Mouse (Mus musculus) lung, embryonic 14.5 days (tissue): ENCODE data around the gene Ydjc. TPM values are rescaled to one million over a fixed set of nuclear protein-coding genes. Genes with fewer than 3 reads are reported as not detected.

ENCODE experiments used
- ATAC-seq: fragments of 200-750 bp; cut with Nextera tagmentation; 2 replicates; pipeline ENCODE4 v1.8.0; 2017; ENCODE audit warnings: mild to moderate bottlenecking, moderate TSS enrichment, moderate library complexity; ENCODE audit not compliant: insufficient read depth
- DNase-seq: peaks from one replicate; pipeline ENCODE4 v3.0.0-alpha.2; 2015
- H3K27ac ChIP-seq: fragments of 300-500 bp; sonication (generic); 2 replicates; pipeline ENCODE4 v1.5.1; 2014; ENCODE audit warnings: low read depth, mild to moderate bottlenecking, moderate library complexity
- H3K27me3 ChIP-seq: fragments of 300-500 bp; sonication (generic); 2 replicates; pipeline ENCODE4 v1.6.1; 2014; ENCODE audit warnings: low read length, control low read depth; ENCODE audit not compliant: insufficient read depth
- H3K36me3 ChIP-seq: fragments of 300-500 bp; sonication (generic); 2 replicates; pipeline ENCODE4 v1.6.1; 2014; ENCODE audit warnings: control low read depth; ENCODE audit not compliant: insufficient read depth
- H3K4me1 ChIP-seq: fragments of 300-500 bp; sonication (generic); 2 replicates; pipeline ENCODE4 v1.6.1; 2014; ENCODE audit warnings: antibody characterized with exemption, control low read depth; ENCODE audit not compliant: insufficient read depth
- H3K4me2 ChIP-seq: fragments of 300-500 bp; sonication (generic); 2 replicates; pipeline ENCODE4 v1.6.1; 2014; ENCODE audit warnings: mild to moderate bottlenecking
- H3K4me3 ChIP-seq: fragments of 300-500 bp; sonication (generic); 2 replicates; pipeline ENCODE4 v1.5.1; 2014; ENCODE audit warnings: low read depth, low read length
- H3K9ac ChIP-seq: fragments of 300-500 bp; sonication (generic); 2 replicates; pipeline ENCODE4 v1.6.1; 2014
- H3K9me3 ChIP-seq: fragments of 300-500 bp; sonication (generic); 2 replicates; pipeline ENCODE4 v1.6.1; 2016; ENCODE audit warnings: low read depth, low read length, control low read depth
- CTCF ChIP-seq: IDR thresholded peaks from 2 replicates; pipeline ENCODE4 v1.5.1; 2016; ENCODE audit warnings: antibody characterized with exemption, low read depth
- WGBS: fragments of 180-500 bp; shearing (Covaris S2); extraction: QIAGEN DNeasy Blood & Tissue Kit; methylation state at CpG from one replicate; pipeline ENCODE4 v1.1.7; 2014; 5-methylcytosine and 5-hydroxymethylcytosine counted together
- polyA plus RNA-seq: library from polyadenylated mRNA; unstranded; fragments of >200 nt; fragmentation: Nextera tagmentation; extraction: Ambion mirVana; gene quantifications from 2 replicates; pipeline ENCODE4 v1.2.1, GENCODE M21; 2014

Gene Ydjc
- polyA plus RNA-seq, 1 experiment from 2014 or later: 10.1 TPM

- H3K4me1 ChIP-seq: no peaks in the 10 kb centered on the region
- TF ChIP-seq CTCF: no peak
- H3K36me3 ChIP-seq: peaks cover 38% of the 10 kb centered on the region
- H3K4me2 ChIP-seq: no peak overlapping the region
- no peaks in the 10 kb centered on the region for H3K27me3 ChIP-seq
- no peak overlapping the region for H3K4me3 ChIP-seq
- H3K9ac ChIP-seq: no peak overlapping the region
- ATAC-seq: no peak
- no peak overlapping the region for H3K27ac ChIP-seq
- no peak for DNase-seq
- no peaks in the 10 kb centered on the region for H3K9me3 ChIP-seq
Measured at GRCm38 (mm10) chr16:17167179-17167578, 22.8 kb downstream of the Ydjc start.

- H3K36me3 ChIP-seq: peaks cover 44% of the 10 kb centered on the region
Measured at GRCm38 (mm10) chr16:17168049-17168448, 23.6 kb downstream of the Ydjc start.

GRCm38 (mm10) chr16:17175765-17176164 is 31.3 kb downstream of the Ydjc start:
- H3K36me3 ChIP-seq: peaks cover 41% of the 10 kb centered on the region

More at GRCm38 (mm10) chr16:17168049-17168448, 23.6 kb downstream of the Ydjc start:
- Histone ChIP-seq H3K4me2 (no peak overlapping the region), H3K27ac (no peak overlapping the region), H3K9ac (no peak overlapping the region), H3K27me3 (no peaks in the 10 kb centered on the region), H3K9me3 (no peaks in the 10 kb centered on the region), H3K4me3 (no peak overlapping the region), H3K4me1 (no peaks in the 10 kb centered on the region)
- ATAC-seq (no peak), DNase-seq (peak; percentile 34)
- 60% methylated on average over 5 of the region's 5 CpGs for WGBS
- no peak for TF ChIP-seq CTCF

GRCm38 (mm10) chr16:17177623-17178170 is 33.3 kb downstream of the Ydjc start:
- H3K4me3 ChIP-seq: no peak overlapping the region
- no peak overlapping the region for H3K4me2 ChIP-seq
- H3K9ac ChIP-seq: no peak overlapping the region
- no peaks in the 10 kb centered on the region for H3K27me3 ChIP-seq
- no peak for TF ChIP-seq CTCF
- peaks cover 32% of the 10 kb centered on the region for H3K36me3 ChIP-seq
- H3K4me1 ChIP-seq: no peaks in the 10 kb centered on the region
- no peak for DNase-seq
- no peak overlapping the region for H3K27ac ChIP-seq
- WGBS: 100% methylated on average over 1 of the region's 1 CpGs
- no peak for ATAC-seq
- no peaks in the 10 kb centered on the region for H3K9me3 ChIP-seq

More at GRCm38 (mm10) chr16:17175765-17176164, 31.3 kb downstream of the Ydjc start:
- no peaks in the 10 kb centered on the region for H3K27me3 ChIP-seq
- H3K9ac ChIP-seq: no peak overlapping the region
- H3K4me2 ChIP-seq: no peak overlapping the region
- H3K4me3 ChIP-seq: no peak overlapping the region
- no peak for ATAC-seq
- H3K27ac ChIP-seq: no peak overlapping the region
- no peaks in the 10 kb centered on the region for H3K4me1 ChIP-seq
- 77% methylated on average over 2 of the region's 2 CpGs for WGBS
- H3K9me3 ChIP-seq: no peaks in the 10 kb centered on the region
- no peak for TF ChIP-seq CTCF
- DNase-seq: no peak

- H3K36me3 ChIP-seq: peaks cover 18% of the 10 kb centered on the region
- TF ChIP-seq CTCF: no peak
- no peak overlapping the region for H3K4me2 ChIP-seq
- no peaks in the 10 kb centered on the region for H3K9me3 ChIP-seq
- H3K4me1 ChIP-seq: no peaks in the 10 kb centered on the region
- H3K4me3 ChIP-seq: no peak overlapping the region
- DNase-seq (no peak), ATAC-seq (no peak)
- H3K9ac ChIP-seq: no peak overlapping the region
- H3K27ac ChIP-seq: no peak overlapping the region
- 90% methylated on average over 3 of the region's 3 CpGs for WGBS
- H3K27me3 ChIP-seq: no peaks in the 10 kb centered on the region
Measured at GRCm38 (mm10) chr16:17179706-17180105, 35.3 kb downstream of the Ydjc start.

GRCm38 (mm10) chr16:17181382-17181781 is 37.0 kb downstream of the Ydjc start:
- no peaks in the 10 kb centered on the region for H3K4me1 ChIP-seq
- H3K36me3 ChIP-seq: peaks cover 15% of the 10 kb centered on the region
- H3K27me3 ChIP-seq: no peaks in the 10 kb centered on the region
- no peak overlapping the region for H3K4me2 ChIP-seq
- no peak overlapping the region for H3K4me3 ChIP-seq
- no peak overlapping the region for H3K9ac ChIP-seq
- ATAC-seq (no peak), DNase-seq (peak; percentile 14)
- 80% methylated on average over 4 of the region's 4 CpGs for WGBS
- H3K9me3 ChIP-seq: no peaks in the 10 kb centered on the region
- no peak overlapping the region for H3K27ac ChIP-seq
- TF ChIP-seq CTCF: no peak

- peaks cover 19% of the 10 kb centered on the region for H3K36me3 ChIP-seq
- ATAC-seq (no peak), DNase-seq (no peak)
- H3K27me3 ChIP-seq: no peaks in the 10 kb centered on the region
- no peak overlapping the region for H3K27ac ChIP-seq
- H3K9ac ChIP-seq: no peak overlapping the region
- TF ChIP-seq CTCF: no peak
- H3K4me3 ChIP-seq: no peak overlapping the region
- 75% methylated on average over 2 of the region's 2 CpGs for WGBS
- no peak overlapping the region for H3K4me2 ChIP-seq
- H3K4me1 ChIP-seq: no peaks in the 10 kb centered on the region
- no peaks in the 10 kb centered on the region for H3K9me3 ChIP-seq
Measured at GRCm38 (mm10) chr16:17182136-17182535, 37.7 kb downstream of the Ydjc start.
